Mouse (Mus musculus): Measurements from ENCODE around the gene Prkar2b.
A peak's percentile ranks its signal among the peaks of the same experiment; 100 is the strongest.

The Prkar2b gene

DNA sequence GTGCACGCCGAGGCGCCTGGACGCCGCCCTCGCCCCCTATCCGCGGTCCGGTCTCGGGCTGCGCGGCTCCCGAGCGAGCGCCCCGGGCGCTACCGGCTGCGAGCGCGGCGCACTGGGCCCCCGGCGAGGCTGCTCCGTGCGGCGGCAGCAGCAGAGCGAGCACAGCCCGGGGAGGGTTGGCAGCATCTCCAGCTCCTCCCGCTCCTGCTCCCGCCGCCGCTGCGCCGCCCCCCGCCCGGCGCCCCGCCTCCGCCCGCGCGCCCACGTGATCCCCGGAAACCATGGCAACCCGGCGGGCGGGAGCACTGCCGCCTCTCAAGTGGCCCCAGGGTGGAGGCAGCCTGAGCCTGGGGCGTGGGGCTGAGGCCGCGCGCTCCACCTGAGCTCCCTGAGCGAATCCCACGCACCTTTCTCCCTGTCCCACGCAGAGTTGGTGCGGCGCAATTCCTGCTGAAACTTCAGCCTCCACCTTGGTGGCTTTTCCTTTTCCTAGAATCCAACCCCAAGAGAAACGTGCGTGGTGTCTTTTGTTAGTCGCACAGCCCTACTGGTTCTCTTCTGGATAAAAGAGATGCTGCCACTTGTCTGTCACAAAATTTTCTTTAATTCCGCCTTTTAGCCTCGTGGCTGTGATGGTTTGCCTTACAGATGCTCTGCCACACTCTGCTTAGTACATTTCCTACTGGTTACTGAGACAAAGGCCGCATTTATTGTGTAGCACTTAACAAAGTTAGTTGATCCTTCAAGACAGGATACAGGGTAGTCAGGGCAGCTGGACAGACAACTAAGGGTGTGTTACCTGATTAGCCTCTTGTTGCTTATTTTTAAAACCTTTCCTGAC, at the start of gene Prkar2b:
Prkar2b (minus strand) TSS at position 207 of the 841 bp plus-strand sequence.
- peak; percentile 98 for DNase-seq

DNA sequence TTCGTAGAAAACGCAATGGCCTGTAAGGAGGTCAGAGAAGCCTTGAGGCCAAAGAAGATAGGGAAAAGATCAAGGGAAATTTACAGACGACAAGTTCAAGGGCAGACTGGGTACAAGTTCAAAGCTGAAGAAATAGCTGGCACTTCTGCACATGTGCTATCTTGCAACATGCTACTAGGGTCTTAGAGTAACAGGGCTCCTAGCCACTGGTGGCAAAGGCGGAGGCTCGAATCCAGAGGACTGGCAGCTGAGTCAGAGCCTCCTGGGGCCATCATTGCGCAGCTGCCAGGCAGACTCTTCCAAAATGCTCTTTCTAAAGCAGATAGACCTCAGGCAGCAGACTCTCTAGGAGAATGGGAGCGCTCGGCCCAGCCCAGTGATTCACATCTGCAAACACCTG, 48.1 kb upstream of the Prkar2b start:
- DNase-seq = peak; percentile 16

DNA sequence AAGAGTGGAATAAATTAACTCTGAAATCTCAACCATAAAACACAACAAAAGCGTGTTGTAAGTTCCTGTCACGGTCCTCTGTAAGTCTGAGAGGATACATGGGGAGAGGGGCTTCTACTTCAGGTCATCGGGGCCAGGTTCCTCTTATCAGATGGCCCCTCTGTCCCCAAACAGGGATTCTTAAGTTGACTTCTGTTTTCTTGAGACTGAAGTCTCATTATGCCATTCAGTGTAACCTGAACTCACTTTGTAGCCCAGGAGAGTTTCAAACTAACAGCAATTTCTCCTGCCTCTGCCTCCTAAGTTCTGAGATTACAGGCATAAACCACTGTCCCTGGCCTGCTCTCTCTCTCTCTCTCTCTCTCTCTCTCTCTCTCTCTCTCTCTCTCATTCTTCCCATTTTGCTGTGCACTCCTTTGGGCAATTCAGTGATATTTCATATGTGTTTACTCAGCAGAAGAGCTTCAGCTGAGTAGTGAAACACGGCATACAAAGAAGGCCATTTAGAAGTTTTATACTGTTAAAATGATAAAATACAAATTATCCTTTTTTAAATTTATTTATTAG, 43.9 kb upstream of the Prkar2b start:
- DNase-seq = no peak

DNA sequence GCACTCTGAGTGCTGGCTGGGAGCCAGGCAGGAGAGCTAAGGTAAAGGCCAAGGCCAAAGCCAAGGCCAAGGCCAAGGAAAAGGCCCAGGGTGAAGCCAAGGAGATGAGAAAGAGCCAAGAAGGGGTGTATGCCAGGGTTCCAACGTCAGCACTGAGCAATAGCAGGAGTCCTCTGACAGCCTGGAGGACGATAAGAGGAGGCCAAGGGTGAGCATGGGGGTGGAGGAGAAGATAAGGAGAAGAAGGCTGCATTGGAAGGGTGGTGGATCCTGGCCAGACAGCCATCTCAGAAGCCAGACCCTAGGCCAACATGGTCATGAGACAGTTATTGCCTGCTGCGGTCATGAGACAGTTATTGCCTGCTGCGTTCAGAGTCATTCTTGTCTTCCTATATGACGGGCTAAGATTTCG, 43.4 kb upstream of the Prkar2b start:
- peak; percentile 91 for DNase-seq

DNA sequence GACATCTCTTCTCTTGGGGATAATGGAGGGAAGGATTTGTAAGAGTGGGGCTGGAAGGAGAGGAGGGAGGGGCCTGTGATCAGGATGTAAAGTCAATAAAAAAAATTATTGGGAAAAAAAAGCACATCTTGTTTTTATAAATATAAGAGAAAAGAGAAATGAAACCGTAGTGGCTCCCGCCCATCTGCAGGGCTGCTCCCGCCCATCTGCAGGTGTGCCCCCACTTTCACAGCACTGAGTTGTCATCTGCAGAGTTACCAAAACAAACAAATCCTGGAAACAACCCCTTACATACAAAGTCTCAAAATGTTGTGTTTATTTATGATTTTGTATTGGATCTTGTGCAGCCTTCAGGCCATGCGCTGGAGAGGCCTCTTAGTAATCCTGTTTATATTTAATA, 40.2 kb upstream of the Prkar2b start:
- peak; percentile 55 for DNase-seq

DNA sequence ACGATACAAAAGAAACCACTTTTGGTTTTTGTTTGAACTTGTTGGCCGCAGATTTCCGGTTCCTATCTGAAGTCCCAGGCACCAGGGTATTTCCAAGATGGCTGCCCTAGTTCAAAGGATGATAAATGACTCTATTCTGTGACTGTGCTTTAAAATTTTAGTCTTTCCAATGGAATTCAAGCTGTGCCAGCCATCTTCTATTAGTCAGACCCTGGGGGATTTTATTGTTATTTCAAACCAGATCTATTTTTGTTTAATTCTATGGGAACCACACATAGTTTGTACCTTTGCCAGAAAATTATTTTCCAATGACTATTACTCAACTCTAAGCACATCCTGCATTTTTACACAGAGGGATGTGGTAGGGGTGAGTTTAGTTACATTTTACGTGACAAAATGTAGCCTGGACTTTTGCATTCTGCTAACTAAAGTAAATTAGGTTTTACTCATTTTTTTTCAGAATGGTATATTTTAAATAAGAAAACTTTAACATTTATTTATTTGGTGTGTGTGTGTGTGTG, 38.6 kb upstream of the Prkar2b start:
- no peak for DNase-seq

DNA sequence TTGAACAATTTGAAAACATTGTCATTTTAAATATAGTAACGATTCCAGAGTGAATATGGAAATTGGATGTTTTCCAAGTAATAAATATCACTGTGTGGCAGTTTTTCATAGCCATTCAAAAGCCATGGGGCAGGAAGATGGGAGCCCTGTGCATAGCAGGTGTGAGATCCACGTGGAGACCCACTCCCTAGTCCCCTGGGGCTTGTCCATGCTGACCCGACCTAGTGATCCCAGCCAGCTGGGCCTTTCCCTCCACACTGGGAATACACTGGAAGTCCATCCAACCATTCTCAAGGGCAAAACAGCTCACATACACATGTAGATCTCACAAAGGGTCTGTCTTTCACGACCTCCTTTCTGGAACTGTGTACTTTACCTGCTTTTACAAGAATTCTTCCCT, 37.5 kb upstream of the Prkar2b start:
- no peak for DNase-seq

DNA sequence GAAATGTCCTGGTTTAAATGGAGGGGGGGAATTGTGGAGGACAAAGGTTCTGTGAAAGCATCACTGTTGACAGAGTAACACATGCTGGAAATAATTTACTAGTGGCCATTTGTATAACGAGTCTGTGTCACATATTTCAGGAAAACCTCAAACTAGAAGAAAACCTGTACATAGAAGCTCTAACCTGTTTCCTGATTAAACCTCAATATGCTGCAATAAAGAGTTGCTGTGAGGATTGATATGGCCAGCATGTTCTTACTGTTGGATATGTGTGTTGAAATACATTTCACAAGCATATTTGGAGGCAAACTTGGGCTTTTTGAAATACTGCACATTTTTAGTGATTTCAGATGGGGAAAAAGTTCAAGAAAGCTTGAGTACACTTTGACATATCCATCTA, 36.0 kb upstream of the Prkar2b start:
- no peak for DNase-seq

DNA sequence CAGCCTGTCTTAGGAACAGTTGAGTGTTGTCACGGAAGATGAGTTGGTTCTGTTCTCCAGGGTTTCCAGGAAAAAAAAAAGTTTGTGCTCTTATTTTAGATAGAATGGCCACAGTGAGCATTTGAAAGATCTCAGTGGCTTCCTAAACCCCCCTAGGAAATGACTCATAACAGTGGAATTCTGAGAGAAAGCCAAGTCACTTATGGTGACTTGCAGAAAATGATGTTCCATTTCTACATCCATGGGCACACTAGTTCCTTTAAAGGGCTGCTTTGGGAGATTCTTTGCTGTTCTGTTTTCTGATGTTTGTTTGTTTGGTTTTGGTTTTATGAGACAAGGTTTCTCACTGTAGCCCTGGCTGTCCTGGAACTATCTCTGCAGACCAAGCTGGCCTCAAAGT, 34.1 kb upstream of the Prkar2b start:
- no peak for DNase-seq

DNA sequence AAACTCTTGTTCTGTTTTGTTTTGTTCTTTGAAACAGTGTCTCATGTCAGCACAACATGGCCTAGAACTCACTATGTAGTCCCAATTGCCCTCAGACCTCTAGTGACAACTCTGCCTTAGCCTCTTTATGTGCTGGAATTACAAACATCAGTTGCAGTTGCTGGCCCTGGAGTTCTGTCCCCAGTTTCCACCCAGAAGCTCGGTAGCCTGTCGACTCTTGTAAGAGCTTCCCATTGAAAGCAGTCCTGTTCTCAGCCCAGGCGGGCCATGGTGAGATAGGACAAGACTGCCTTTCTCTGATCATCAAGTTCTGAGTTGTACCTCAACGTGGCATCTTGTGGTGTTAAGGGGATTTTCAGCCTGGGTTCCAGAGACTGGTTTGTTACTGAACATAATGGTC, 31.4 kb upstream of the Prkar2b start:
- no peak for DNase-seq

DNA sequence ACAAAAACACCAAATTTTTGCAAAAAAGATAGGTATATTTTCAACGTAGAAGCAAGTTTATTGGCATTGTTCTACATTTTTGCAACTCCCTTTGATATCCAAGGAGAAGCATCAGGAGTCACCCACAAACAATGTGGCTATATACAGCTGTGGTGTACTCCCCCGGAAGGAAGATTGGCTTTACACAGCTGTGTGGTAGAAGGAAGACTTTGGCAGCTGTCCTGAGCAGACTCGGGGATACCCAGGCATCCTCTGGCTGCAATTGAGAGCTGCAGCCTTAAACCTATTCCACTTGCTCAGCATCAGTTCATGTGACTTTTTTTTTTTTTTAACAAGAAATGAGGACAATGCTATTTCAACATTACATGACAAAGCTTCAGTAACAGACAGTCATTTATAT, 27.5 kb upstream of the Prkar2b start:
- no peak for DNase-seq

DNA sequence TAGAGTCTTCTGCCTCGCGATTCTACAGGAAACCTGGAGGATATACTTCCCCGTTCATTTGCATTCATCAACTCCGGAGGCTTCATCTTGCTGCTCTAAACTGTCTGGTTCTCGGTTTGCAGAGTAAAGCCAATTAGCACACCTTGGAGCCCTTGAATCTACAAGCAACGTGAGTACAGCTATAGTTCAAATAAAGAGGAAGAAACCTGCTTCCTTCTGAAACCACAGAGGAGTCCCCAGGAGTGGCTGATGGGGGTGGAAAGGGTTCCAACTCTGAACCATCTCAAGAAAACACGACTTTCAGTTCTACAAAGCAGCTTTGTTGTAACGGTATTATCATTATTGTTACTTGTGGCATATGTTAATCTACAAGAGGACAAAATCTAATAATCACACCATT, 26.2 kb upstream of the Prkar2b start:
- no peak for DNase-seq

DNA sequence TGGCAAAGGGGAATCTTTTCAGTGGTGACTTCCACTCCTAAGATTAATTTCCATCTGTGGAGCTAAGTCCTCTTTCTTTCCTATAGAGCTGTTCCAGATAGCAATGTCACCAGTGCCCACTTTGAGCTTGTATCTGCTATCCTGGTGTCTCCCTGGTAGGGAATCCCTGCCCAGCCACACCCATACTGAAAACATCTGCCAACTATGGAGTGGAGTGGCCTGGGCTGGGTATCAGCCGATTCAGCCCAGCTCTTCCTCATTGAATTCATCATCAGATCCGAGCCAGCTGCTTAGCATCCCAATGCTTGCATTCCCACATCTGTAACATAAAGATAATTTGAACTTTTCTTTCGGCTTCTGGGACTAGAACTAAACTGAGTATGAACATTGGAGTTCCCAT, 25.8 kb upstream of the Prkar2b start:
- DNase-seq = peak; percentile 25

DNA sequence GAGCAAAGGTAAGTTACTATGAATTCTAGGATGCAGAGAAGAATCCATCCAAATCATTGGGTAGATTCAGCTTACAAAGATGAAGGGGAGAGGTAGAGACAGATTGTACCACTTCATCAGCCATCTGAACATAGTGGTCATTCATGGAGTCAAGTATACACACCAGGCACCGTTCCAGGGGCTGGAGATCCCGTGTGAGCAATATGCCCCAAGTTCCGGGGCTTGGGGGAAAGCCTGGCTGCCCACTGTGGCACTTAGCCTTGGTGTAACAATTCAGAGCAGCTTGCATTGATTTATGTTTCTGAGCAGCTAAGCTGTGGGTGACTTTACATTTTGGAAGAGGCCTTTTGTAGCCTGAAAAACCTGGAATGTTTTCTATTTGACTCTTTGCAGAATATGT, 24.8 kb upstream of the Prkar2b start:
- no peak for DNase-seq

DNA sequence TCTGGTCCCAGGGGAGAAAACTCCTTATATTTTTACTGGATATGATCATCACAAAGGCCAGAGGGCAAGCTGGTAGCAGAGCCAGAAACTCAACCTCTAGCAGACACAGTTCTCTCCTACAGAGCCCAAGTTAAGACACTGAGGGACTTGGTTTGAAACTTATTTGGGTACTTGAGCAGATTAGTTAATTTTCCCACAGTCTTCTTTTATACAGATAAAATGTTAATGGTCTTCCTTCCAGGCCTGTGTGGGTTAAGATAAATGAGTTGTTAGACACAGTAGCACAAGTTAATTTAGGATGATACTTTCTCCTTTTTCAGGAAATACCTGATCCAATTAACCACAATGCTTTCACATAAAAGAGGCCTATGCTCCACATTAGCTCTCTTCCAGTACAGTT, 24.1 kb upstream of the Prkar2b start:
- DNase-seq = no peak

DNA sequence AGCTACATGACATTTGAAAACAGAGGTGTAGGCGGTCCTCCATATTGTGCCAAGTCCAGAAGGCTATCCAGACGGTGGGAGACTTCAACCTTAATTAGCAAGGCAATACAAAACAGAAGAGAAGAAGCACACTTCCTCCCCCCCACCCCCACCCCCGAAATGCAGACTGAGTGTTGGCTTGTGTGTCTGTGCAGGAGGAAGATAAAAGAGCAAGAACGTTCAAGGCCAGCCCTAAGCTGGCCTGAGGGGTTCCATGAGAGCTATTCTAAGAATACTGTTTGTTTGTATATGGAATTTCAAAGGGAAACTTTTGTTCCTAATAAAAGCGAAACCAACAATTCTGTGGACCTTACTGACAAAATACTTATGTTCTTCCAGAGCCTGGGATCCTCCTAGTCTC, 23.5 kb upstream of the Prkar2b start:
- DNase-seq = peak; percentile 28

DNA sequence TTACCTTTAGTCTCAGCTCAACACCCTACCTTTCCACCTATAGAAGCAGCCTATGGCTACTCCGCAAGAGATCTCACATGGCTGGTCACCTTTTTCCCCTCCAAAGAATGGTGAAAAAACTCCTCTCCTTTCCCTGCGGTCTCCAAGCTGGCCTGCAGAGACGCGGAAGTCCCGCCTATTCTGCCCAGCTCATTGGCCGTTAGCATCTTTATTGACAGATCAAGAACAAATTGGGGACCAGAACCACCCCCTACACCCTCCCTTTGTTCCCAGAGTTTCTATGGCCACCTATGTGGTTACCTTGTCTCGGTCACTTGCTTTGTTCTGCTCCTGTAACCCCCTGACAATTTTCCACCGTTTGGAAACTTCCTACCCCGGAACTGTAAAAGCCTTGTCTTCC, 19.6 kb upstream of the Prkar2b start:
- no peak for DNase-seq

DNA sequence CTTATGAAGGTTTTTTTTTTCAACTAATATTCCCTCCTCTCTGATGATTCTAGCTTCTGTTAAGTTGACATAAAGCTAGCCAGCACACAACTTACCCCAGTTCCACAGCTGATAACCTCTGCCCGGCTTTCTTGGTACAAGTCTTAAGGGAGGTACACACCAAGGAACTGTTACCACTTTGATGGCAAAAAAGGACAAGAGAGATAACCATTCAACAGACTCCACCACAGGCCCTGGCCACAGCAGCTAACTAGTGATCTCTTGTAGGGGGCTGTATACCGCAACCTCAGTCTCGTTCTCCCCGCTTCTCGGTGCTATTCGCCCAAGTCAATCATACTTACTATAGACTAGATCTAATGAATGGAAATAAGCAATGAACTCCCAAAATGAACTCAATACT, 16.3 kb upstream of the Prkar2b start:
- DNase-seq = no peak

DNA sequence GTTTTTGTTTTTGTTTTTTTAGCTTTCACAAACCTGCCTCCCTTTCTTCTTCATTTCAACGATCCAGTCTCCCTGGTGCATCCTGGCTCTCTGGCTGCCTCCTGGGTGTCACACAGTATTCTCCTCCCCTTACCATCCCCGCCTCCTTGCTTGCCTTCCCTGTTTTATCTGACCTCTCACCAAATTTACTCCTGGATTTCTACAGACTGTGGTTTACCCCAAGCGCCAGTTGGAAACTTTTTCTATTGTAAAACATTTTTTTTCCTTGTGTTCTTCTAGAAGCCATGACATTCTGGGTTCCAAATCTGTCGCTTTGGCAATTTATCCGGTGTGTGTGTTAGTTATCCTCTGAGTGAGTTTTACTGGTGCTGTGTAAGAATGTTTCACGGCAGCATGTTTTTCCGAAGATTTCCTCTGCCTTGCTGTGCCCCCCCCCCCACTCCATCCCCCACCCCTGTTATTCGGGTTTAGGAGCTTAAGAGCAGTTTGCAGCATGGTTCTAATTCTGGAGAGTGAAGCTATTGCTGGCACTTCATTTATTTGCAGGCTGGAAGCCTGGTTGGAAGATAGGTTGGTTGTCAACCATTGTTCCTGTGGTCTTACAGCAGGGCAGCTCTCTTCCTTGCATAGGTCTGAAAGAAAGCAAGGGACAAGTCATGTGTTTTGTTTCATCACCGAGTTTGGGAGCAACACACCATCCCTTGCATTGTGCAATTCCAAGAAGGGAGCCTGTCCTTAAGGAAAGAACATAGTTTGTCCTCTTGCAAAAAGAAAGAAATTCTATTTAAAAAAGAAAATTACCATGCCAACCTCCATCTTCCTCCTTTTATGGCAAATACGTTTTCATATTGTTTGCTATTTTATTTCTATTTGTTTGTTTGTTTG, 15.0 kb upstream of the Prkar2b start:
- DNase-seq = no peak

DNA sequence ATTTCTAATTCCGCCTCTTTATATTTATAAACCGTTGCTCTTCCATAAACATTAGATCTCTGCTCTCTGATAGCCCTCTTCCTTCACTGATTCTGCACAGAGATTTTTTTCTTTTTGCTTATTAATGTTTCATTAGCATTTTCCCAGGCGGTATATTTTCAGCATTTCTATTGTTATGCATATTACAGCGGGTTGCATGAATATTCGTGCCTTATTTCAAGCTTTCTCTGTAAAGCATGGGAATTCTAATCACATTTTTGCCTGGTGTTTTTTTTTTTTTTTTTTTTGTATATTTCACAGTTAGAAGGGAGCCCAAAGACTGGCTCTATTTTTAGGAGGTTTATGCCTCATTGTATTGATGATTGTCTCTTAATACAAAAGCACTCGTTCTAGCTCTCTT, 13.2 kb upstream of the Prkar2b start:
- no peak for DNase-seq

DNA sequence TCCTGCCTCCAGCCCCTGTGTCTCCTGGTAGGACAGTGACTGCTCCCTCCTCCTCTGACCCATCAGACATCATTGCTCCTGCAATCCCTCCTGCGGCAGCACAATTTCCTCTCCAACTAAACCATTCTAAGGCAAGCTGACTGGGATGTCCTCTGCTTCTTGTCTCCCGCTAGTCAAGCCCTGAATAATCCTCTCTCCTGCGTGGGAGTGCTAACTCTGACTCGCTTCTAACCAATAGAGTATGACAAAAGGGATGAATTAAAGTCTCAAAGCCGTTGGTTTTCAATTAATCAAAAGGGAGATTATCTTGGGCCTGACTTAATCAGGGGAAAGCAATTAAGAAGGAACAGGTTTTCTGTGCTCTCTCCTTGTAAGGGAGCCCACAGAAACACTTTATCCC, 4.9 kb upstream of the Prkar2b start:
- no peak for DNase-seq

DNA sequence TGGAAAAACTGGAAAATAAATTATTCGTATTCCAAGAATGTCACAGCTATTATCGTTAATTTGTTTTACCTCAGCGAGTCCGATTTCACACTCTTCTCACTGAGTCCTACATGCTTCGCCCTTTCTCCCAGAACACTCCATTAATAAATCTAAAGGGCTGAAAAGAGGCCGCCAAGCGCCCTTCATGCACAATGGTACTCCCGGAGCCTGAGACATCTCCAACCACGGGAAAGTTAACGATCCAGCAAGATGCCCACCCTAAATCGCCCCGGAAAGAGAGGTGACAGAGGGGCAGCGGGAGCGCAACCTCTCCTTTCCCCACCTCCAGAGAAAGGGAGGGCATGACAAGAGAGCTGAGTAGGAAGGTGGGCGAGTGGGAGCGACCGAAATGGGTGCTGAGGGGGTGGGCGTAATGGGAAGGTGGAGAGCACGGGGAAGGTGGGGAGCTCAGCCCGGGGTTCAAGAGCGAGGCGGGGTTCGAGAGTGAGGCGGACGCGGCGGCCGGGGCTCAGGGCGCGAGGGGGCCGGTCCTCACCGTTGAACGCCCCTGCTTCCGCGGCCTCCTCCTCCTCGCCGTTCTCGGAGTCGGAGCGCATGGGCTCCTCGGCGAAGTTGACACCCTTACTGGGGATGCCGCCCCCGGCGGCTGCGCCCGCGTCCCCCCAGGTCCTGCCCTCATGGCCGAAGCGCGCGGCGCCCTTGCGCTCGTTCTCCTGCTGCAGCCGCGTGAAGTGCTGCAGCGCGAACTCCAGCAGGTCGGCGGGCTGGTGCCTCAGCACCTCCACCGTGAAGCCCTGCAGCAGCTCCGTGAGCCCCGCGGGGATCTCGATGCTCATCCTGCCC, 628 bp downstream of the Prkar2b start:
- DNase-seq = peak; percentile 63

DNA sequence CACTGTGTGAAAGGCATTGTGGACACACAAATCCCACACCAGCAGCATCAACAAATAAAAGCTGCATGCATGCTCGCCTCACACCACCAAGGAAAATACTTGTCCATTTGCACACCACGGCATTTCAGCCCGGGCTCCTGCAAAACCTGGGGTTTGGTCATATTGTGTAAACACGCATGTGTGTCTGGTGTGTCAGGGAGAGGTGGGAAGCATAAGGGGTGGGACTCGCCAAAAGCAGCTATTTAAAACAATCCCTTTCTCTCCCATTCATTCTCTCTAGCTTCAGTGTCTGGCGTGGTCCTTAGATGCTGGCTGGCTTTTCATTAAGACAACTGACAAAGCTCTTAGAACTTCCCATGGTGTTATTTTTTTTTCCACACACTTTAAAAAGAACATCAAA, 1.4 kb downstream of the Prkar2b start:
- DNase-seq = peak; percentile 56
